Mouse (Mus musculus) gastrocnemius, postnatal 14 days (tissue): ENCODE data around the gene Runx1. TPM values are rescaled to one million over a fixed set of nuclear protein-coding genes. Genes with fewer than 3 reads are reported as not detected.

ENCODE experiments used
- DNase-seq: peaks from one replicate; pipeline ENCODE4 v3.0.0; 2021; ENCODE audit warnings: mixed read lengths
- intact Hi-C: fragments of 180-260 bp; cut with DNase I; formaldehyde crosslinking; loops from one replicate; pipeline ENCODE4 v1.15.1; 2025; ENCODE audit warnings: low total_unique reads
- total RNA-seq, 2 experiments: library from RNA; stranded (reverse); gene quantifications; 2 replicates each; pipeline ENCODE4 v1.2.3; 2021

Runx1 gene
- total RNA-seq, 2 experiments from 2014 or later = 3.8 to 5.3 TPM

DNA sequence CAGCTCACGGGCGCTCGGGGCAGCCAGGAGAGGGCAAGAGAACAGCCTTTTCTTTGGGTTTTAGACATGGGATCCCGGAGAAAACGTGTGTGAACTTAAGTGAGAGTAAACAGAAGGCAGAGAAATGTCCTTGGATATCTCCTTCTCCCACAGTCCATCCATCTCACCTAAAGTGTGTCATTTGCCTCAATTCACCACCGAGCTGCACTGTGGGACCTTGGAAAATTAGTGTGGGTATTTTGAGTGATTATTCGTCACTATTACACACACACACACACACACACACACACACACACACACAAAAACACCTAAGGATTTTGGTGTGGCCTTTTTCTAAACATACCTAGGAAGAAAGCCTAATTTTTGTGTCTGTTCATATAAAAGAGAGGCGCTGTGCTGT, 183.7 kb downstream of the Runx1 start:
- DNase-seq = no peak
- intact Hi-C loops = no loop called here

DNA sequence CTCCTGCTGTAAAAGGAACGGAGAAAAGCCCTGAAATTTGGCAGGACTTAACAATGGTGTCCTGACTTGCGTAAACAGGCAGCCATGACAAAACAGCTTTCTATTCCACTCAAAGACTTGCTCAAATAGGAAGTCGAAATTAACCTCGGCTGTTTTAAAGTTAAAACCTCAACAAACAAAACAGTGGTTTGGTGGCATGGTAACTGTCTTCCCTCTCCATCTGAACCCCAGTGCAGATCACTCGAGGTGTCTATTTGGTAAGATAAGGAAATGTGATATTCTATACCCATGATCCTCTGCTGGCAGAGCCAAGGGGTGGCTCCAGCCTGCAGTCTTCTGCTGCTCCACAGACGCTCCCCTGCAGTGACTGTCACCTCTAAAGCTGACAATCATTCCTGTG, 184.9 kb downstream of the Runx1 start:
- intact Hi-C loops = no loop called here
- no peak for DNase-seq

DNA sequence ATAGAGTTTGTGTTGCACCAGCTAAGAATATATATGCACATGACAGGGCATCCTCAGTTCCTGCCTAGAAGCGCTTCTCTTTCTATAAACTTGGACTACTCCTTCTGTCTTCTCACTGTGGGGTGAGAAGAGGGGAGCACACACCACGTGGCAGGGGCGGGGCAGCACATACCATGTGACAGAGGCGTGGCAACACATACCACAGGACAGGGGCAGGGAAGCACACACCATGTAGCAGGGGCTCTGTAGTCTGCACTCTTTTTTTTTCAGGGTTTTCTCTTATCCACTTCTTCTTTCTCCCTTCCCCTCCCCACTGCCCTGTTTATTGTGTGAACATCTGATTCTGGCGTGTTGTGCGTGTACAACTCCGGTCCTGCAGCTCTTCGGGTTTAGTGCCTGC, 186.9 kb downstream of the Runx1 start:
- DNase-seq = no peak
- intact Hi-C loops = no loop called here

DNA sequence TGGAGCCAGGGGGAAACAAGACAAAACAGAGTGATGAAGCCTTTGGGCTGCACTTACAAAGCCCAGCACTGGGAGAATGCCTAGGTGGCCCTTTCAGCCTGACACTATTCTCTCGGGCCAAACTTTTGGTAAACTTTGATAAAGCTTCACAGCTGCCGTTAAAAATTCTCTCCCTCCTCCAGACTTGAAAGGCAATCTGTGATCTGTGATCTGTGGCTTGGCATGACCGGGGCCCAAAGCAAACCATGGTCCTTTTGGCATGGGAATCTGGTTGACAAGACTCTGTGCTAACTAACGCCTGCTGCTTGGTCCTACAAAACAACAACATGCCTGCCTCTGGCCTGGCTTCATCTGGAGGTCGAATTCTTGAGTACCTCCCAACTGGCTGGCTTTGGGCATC, 188.9 kb downstream of the Runx1 start:
- DNase-seq = no peak

DNA sequence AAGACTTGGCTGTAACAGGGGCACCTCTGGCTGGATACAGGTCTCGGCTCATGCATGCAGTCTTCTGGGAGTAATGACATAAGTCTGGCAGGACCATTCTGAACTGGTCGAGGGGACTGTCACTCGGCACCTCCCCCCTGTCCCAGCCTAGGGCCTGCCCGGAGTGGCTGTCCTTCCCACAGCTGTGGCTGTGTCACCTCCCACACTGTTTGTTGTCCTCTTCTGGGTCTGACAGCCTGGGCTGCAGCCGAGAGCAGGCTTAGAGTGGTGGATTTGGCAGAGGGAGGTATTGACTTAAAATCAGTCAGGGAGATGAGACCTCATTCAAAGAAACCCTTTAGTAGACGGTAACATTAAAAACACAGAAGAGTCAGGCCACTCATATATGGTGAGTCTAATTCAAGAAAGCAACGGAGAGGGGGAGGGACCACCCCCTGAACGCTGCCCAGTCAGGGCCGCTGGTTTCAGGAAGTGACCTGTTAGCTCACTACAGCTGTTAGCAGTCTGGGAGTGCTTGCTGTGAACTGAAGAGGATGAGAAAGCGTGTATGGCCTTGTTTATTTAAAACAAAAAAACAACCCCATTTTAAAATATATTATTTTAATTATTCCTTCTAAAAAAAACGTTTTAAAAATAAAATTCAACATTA, 193.7 kb downstream of the Runx1 start:
- intact Hi-C loops = no loop called here
- no peak for DNase-seq

More for the DNA sequence above, 188.9 kb downstream of the Runx1 start:
- intact Hi-C loops = no loop called here

DNA sequence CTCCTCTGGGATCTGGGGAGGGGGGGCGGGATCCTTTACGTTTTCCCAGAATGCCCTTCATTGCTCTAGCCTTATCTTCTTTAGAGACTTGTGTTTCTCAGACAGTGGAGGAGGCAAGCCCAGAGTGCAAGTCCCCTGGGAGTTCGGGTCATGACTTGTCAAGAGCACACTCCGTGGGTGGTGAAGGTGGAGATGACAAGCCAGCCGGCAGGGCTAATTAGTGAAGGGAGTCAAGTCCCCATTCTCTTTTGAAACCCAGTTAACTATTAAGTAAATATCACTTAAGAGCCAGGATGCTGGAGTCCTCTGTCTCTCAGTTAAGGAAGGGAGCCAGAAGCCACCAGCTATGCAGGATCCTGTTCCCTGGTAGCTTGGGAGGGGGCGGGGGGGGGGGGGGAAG, 194.3 kb downstream of the Runx1 start:
- intact Hi-C loops = no loop called here
- DNase-seq = no peak

DNA sequence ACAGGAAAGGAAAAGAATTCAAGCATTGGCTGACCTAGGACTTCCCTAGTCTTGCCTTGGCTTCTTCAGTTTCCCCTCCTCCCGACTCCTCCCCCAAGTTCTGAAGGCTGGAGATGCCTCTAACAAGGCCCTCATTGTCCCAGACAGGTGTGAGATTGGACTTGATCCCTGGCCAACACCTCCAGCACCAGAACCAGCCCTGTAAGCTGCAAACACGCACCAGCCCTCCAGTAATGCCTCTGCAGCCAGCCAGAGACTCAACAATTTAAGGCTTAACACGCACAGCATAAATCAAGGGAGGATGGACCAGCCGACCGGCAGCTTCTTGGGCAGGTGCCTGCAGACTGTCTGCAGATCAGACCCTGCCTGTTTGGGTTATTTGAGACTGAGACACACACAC, 195.0 kb downstream of the Runx1 start:
- no peak for DNase-seq
- intact Hi-C loops = no loop called here

DNA sequence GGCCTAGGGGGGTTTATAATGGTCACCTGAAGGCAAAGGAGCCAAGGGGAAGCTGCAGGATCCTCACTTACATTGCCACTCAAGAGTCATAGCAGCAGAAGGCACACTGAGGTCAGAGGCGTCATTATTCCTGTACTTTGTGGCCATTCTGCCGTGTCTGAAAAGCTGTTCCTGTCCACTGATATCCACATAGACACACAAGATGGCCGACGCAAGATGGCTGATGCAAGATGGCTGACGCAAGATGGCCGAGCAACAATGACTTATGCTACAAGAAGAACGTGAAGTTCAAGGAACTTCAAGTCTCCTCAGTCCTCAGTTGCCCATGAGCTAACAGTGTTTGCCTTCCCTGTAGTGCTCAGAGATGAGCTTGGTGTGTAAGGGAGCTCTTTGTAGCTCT, 196.1 kb downstream of the Runx1 start:
- intact Hi-C loops = no loop called here
- no peak for DNase-seq

DNA sequence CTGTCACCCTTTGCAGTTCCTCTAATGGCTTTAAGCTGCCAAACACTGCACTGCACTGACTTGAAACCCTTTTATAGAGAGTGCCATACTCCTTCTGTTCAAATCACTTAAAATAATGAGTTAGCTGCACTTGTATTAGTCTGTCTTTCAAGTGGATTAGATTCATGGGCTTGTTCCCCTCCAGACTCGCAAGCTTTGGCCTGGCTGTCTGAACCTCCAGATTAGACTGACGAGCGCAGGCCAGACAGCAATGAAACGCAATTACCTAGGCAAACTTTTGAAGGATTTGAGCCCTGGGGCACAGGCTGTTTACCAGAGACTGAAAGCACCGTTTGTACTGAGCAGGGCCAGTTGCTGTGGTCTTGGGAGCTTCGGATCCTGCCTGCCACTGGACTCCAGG, 198.7 kb downstream of the Runx1 start:
- no peak for DNase-seq
- intact Hi-C loops = no loop called here

DNA sequence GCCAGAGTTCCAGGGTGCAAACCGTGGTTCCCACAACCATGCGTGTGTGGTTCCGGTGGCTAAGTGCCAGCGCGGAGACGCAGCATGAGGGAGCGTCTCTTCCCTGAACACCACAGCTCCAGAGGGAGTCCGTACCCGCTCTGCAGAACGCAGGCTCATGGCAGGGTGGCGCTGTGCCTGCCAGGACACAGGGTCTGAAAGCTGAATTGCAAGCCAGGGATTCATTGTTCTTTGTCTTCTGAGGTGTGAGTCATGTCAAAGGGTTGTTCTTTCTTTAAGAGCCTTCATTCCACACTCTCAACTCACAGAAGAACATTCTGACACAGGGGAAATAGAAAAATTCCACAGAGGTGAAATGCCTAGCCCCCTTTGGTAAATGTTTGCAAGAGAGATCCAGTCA, 202.0 kb downstream of the Runx1 start:
- DNase-seq = no peak
- intact Hi-C loops = no loop called here

DNA sequence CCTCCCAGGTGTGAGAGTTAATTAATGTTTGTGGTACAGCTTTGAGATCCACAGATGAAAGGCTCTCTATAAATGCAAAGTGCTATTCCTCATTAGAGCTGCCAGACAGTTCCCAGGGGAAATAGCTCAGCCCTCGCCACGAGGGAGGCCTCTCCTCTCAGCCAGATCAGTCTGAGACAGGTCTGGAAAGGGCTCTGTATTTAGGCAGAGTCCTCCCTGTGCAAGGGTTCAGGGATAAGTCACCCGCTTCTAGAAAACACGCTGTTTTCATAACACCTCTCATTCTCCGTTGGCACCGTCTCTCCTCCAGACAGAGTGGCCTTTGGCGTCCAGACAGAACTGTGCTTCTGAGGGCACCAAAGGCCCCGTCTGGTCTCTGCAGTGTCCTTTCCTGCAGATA, 204.1 kb downstream of the Runx1 start:
- DNase-seq = no peak
- intact Hi-C loops = no loop called here

DNA sequence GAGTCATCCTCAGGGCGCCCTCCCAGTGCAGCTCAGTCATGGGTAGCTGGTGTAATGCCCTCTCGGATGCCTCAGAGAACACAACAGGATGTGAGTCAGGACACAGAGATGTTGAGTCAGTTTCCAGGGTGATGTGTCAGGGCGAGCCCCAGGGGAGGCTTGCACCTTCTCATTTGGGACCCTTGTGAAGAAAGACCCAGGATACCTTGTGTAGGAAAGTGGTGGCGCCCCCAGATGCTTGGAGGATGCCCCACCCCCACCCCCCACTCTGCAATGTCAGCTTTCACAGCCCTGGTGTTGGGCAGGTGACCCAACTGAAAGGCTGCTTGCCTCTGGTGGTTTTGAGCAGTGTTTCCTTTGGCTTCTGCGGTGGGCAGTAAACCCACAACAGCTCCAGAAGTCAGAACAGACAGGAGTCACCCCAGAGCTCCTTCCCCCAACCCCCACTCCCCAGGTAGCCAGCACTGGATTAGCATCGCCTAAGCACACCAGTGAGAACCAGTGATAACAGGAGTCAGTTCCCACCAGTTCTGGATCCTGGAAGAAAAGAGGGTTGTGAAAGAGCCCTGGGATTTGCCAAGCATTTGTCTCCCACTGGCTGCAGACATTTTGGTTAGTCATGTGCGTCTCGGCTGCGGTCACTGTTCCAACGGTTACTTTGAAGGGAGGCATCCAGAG, 205.0 kb downstream of the Runx1 start:
- intact Hi-C loops = no loop called here
- DNase-seq = no peak

DNA sequence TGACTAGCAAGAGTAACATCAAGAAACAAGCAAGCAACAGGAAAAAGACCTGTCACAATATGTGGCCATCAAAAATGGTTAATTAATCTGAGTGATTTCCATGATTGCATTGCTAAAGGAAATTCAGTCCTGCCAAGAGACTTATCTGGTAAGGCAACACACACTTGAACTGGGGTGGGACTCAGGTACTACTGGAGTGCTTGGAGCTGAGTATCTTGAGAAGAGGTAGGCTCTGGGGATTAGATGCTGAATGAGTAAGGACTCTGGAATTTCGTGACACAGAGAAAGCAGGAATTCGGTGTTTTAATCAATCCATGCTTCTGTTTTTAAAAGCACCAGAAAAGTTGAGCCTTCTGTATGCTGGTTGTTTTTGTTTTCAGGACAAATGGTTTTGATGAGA, 209.1 kb downstream of the Runx1 start:
- intact Hi-C loops = no loop called here
- DNase-seq = no peak

DNA sequence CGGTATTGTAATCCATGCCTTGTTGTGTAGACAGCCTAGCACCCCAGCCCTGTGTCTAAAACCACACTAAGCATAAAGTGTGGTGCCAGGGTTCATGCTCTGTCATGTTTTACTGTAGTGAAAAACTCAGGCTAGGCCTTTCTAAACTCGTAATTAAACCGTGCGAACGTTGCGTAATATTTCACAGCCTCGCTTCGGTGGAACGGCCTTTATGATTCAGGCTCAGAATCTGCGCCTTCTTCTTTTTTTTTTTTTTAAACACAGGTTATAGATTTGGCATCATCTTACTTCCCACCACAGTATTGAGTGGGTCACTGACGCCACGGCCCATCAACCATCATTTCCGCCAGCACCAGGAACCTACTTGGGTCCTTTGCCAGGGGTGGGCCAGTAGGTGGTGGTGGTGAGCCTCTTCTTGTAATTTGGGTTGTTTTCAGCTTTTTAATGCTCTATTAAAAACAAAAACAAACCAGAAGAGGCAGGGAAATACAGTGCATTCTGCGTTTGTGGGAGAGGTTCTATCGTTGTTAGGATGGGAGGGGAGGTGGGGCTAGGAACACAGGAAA, 210.6 kb downstream of the Runx1 start:
- no peak for DNase-seq
- intact Hi-C loops = no loop called here

DNA sequence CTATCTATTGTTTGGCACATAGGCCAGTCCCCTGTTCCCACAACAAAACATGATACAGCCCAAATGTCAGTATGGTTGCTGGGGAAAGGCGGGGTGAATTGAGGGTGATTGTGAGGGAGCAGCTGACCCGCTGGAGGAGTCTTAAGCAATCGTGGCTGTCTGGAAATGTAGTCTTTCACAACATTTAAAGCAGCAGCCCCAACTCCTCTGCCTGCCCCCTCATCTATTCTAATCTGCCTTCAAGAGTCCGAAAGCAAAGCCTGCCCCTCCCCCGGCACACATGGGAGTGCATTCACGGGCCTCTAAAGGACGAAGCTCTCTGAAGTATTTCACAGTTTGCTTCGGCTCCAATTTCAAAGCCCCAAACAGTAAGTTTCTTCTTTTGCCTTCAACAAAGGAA, 213.4 kb downstream of the Runx1 start:
- intact Hi-C loops = no loop called here
- DNase-seq = no peak

DNA sequence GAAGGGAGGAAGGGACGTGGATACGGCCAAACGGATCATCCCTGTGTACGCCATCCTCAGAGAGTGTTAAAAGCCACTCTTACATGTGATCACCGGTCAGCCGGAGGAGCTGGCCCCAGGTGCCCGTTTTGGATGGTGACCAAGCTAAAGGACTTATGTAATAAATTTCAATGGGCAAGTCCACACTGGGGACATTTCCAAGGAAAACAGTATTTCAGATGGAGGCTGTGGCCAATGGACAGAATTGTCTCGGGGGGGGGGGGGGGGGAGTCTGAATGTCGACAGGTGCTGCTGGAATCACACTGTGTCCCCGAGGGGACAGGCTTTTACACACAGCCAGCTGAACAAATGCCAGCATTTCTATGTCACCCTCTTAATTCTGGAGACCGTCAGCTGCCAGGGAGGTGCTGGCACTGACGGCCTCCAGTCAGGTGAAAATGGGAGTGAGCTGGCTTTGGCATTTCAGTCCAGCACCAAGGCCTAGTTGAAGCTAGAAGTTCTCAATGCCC, 214.3 kb downstream of the Runx1 start:
- no peak for DNase-seq
- intact Hi-C loops = no loop called here

DNA sequence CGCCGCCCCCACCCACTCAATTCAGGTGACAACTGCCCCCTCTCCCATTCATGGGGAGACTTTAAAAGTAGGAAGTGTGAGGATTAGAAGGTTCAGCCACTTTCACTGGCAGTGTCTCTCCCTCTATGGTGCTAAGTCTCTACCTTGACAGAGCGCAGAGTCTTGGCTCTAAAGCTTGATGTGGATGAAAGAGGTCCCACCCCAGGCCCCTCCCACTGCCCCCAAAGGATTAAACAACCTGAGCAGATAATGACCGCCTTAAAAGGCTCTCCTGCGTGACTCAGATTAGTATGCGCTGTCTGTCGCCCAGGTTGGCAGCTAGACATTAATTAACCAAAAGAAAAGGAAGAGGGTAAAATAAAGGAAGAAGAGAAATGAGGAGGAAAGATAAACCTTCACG, 215.5 kb downstream of the Runx1 start:
- no peak for DNase-seq

DNA sequence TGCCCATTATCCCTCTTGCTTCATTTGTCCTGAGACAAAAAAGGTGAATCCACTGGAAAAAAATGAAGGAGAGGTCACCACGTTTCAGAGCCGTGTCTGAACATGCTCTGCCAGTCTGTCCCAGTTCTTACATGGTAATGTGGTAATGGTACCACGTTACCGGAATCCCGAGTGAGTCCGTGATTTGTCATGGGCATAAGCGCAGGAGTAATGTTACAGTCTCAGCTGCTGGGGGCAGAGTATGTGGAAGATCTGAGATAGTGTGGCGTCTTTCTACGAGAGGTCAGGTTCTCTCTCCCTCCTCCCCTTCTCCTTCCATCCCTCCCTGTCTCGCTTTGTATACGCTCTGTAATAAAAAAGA, 216.3 kb downstream of the Runx1 start:
- DNase-seq = no peak
- intact Hi-C loops = no loop called here

More for the DNA sequence above, 215.5 kb downstream of the Runx1 start:
- intact Hi-C loops = no loop called here

DNA sequence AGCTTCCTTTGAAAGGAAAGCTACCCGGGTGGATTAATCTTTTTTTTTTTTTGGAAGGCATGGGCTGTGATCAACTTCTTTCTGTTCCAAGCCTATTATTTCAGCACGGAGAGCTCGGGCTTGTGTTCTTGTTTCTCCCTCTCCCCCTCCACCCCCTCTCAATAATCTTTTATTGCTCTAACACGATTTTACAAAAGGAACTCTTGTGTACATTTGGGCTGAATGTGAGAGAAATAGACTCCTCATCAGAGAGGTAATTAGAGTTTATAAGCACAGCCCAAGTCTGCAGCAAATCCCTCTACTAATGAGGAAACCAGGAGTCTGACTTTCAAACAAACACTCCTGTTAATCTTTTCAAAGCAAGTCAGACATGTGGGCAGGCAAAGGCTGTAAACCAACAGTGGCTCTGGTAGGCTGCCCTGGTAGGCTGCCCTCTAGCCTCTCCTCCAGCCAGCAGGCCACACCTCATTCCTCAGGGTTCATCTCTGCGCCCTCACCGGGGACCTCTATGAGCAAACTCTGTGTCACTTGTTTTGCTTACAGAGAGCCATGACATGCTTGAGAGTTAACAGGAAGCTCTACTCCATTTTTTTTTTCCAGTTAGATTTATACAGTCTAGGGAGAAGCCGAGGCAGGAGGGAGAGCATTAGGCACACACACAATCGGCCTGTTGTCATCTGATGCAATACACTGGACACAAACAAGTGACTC, 216.8 kb downstream of the Runx1 start:
- intact Hi-C loops = no loop called here
- DNase-seq = peak; percentile 56

DNA sequence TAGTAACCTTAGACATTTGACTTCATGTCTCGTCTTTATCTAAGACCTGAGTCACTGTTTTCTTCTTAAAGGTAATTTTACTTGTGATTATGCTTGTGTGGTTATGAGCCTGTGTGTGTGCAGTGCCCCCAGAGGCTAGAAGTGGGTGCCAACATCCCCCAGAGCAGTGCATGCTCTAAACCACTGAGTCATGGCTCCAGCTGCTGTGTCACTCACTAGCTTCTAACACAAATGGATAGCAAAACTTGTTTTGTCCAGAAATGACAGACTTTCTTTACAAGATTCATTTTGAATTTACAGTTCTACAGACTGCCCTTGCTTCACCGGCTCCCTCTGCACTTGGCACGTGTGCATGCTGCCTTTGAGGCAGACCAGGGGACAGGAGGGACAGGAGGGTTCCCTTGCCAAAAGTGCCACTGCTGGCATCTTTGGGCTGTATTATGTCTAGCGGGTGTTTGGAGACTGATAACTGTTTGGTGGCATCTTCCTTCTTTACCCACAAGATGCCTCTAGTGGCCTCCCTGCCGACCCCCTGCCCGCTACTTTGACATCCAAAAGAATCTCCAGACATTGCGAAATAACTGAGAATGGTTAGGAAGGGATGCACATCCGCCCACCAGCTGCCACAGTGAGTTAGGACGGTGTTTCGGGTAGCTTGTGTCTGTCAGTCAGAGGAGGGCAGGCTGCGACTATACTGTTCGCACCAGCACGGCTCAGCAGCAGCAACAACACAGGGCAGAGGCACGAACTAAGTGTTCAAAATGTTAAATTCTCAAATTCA, 217.6 kb downstream of the Runx1 start:
- DNase-seq = no peak
- intact Hi-C loops = no loop called here
